Mouse (Mus musculus): ENCODE measurements around the gene Prx. TPM values are rescaled to one million over a fixed set of nuclear protein-coding genes. Genes with fewer than 3 reads are reported as not detected.

Prx gene
- polyA plus RNA-seq, 1 experiment = 2.0 TPM

DNA sequence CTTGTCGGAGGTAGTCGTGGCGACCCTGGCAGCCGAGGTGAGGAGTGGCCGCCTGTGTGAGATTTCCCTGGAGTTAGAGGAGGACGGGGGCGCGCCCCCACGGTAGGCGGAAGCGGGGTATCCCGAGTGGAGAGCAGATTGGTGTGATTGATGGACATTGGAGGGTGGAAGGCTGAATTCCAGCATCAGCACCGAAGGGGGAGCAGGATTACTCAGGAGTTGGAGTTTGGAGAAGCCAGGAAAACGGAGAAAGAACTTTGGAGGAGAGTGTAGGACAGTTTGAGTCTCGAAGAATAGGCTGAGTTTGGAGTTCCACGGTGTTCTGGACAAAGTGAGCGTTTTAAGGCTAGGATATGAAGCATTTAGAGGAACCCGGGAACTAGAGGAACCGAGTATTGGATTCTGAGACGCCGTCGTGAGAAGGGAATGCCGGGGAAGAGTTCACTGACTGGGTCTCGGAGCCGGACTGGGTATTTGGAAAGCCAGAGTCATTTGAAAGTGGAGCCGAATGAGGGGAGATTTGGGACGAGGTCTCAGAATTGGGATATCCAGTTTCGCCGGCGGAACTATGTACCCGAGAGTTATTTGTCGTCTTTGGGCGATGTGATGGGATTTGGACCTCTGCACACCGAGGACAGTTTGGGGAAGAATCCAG is 25.2 kb upstream of the Prx start:
- DNase-seq = no peak
- peaks cover 9% of the 10 kb centered on the region; the same call in 1 of the 2 replicates for H3K36me3 ChIP-seq (ENCODE audit: control insufficient read depth, insufficient read depth, low read length)
- under 1% methylated on average over 34 of the region's 34 CpGs for WGBS
- no peaks in the 10 kb centered on the region for H3K4me1 ChIP-seq (replicated peaks; ENCODE audit: control insufficient read depth, insufficient read depth, low read length)
- peak overlapping the region; percentile 57 for H3K4me3 ChIP-seq (ENCODE audit: control insufficient read depth, insufficient read depth, low read length)
- no peaks in the 10 kb centered on the region for H3K27me3 ChIP-seq (ENCODE audit: control insufficient read depth, insufficient read depth, low read length)
- TF ChIP-seq POLR2A (IDR thresholded peaks at IDR 0.05; ENCODE audit: control insufficient read depth, extremely low read depth, insufficient read depth, low read length, poor library complexity) (no peak), CTCF (IDR thresholded peaks at IDR 0.05; ENCODE audit: borderline replicate concordance, control insufficient read depth, extremely low read depth, insufficient read depth, low read length, poor library complexity) (no peak)
- H3K27ac ChIP-seq (ENCODE audit: control insufficient read depth, insufficient read depth, low read length) = peak overlapping the region; percentile 77

DNA sequence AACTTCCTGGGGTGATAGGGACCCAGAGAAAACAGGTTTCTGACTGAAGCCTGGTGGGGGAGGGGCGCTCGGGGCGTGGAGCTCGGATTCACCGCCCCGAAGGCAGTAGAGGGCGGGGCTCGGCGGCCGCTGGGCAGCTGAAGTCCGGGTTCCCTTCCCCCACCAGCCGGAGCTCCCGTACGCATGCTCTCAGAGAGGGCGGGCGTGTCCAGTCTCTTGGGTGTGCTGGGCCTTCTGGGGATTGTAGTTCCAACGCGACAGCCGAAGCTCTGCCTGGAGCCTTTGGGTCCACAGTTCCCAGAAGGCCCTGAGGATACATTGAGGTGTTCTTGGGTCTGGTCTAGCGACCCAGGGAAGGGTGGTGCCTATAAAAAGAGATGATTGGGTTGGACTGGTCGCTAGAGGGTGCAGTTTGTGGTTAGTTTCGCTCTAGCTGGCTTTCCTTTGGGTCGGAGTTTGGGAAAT is 24.6 kb upstream of the Prx start:
- Histone ChIP-seq H3K4me3 (ENCODE audit: control insufficient read depth, insufficient read depth, low read length) (peak overlapping the region; percentile 57), H3K27ac (ENCODE audit: control insufficient read depth, insufficient read depth, low read length) (peak overlapping the region; percentile 77), H3K4me1 (replicated peaks; ENCODE audit: control insufficient read depth, insufficient read depth, low read length) (no peaks in the 10 kb centered on the region), H3K36me3 (ENCODE audit: control insufficient read depth, insufficient read depth, low read length) (peaks cover 9% of the 10 kb centered on the region; the same call in 1 of the 2 replicates), H3K27me3 (ENCODE audit: control insufficient read depth, insufficient read depth, low read length) (no peaks in the 10 kb centered on the region)
- TF ChIP-seq CTCF (IDR thresholded peaks at IDR 0.05; ENCODE audit: borderline replicate concordance, control insufficient read depth, extremely low read depth, insufficient read depth, low read length, poor library complexity) (peak; percentile 42; the same call in 1 of the 2 replicates), POLR2A (IDR thresholded peaks at IDR 0.05; ENCODE audit: control insufficient read depth, extremely low read depth, insufficient read depth, low read length, poor library complexity) (no peak)
- DNase-seq = peak; percentile 93
- under 1% methylated on average over 23 of the region's 23 CpGs for WGBS

DNA sequence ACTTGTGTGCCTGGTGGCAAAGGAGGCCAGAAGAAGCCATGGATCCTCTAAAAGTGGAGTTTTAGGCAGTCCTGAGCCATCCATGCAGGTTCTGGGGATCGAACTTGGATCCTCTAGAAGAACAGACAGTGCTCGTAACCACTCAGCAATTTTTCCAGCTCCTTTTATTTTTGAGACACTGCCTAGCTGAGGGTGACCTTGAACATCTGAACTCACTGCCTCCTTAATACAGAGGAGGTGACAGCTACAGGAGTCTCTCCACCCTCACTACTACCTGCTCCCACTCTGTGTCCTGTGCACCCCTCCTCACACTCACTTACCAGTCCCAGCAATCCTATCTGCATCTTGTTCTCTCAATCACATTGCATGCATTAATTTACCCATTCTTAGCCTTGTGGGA is 23.5 kb upstream of the Prx start:
- no peak for TF ChIP-seq CTCF (IDR thresholded peaks at IDR 0.05; ENCODE audit: borderline replicate concordance, control insufficient read depth, extremely low read depth, insufficient read depth, low read length, poor library complexity)
- TF ChIP-seq POLR2A (IDR thresholded peaks at IDR 0.05; ENCODE audit: control insufficient read depth, extremely low read depth, insufficient read depth, low read length, poor library complexity) = no peak
- Histone ChIP-seq H3K36me3 (ENCODE audit: control insufficient read depth, insufficient read depth, low read length) (peaks cover 9% of the 10 kb centered on the region; the same call in 1 of the 2 replicates), H3K27ac (ENCODE audit: control insufficient read depth, insufficient read depth, low read length) (no peak overlapping the region), H3K27me3 (ENCODE audit: control insufficient read depth, insufficient read depth, low read length) (no peaks in the 10 kb centered on the region), H3K4me3 (ENCODE audit: control insufficient read depth, insufficient read depth, low read length) (no peak overlapping the region), H3K4me1 (replicated peaks; ENCODE audit: control insufficient read depth, insufficient read depth, low read length) (no peaks in the 10 kb centered on the region)
- DNase-seq = no peak
- 98% methylated on average over 2 of the region's 2 CpGs for WGBS

DNA sequence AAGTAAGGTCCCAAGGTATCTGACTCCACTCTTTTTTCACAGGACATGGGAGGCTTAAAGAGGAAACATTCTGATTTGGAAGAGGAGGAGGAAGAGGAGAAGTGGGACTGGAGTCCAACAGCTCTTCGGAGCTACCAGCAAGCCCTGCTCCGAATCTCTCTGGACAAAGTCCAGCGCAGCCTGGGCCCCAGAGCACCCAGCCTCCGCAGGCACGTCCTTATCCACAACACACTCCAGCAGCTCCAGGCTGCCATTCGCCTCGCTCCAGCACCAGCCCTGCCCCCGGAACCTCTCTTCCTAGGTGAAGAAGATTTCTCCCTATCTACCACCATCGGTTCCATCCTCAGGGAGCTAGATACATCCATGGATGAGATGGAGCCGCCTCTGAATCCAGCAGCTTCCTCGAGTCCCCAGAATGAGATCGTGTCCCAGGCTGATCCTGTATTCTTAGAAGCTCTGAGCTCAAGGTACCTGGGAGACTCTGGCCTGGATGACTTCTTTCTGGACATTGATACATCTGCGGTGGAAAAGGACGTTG is 23.0 kb upstream of the Prx start:
- WGBS = 96% methylated on average over 14 of the region's 14 CpGs
- H3K36me3 ChIP-seq (ENCODE audit: control insufficient read depth, insufficient read depth, low read length) = peaks cover 9% of the 10 kb centered on the region; the same call in 1 of the 2 replicates
- H3K27ac ChIP-seq (ENCODE audit: control insufficient read depth, insufficient read depth, low read length) = no peak overlapping the region
- H3K4me1 ChIP-seq (replicated peaks; ENCODE audit: control insufficient read depth, insufficient read depth, low read length) = no peaks in the 10 kb centered on the region
- no peak overlapping the region for H3K4me3 ChIP-seq (ENCODE audit: control insufficient read depth, insufficient read depth, low read length)
- no peaks in the 10 kb centered on the region for H3K27me3 ChIP-seq (ENCODE audit: control insufficient read depth, insufficient read depth, low read length)
- no peak for DNase-seq
- TF ChIP-seq CTCF (IDR thresholded peaks at IDR 0.05; ENCODE audit: borderline replicate concordance, control insufficient read depth, extremely low read depth, insufficient read depth, low read length, poor library complexity) (no peak), POLR2A (IDR thresholded peaks at IDR 0.05; ENCODE audit: control insufficient read depth, extremely low read depth, insufficient read depth, low read length, poor library complexity) (no peak)

DNA sequence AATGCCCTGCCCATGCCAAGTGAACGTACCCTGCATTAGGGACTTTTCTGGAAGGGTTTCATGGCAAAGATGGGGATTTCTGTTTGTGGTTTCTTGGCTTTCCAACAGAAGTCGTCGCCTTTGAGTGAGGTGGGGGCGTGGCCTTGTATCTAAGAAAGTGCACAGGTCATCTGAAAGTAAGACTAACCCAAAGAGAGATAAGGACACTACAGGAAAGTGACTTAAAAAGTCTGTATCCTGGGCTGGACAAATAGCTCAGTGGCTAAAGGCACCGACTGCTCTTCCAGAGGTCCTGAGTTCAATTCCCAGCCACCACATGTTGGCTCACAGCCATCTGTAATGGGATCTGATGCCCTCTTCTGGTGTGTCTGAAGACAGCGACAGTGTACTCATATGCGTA is 20.6 kb upstream of the Prx start:
- WGBS = 74% methylated on average over 7 of the region's 7 CpGs
- H3K4me1 ChIP-seq (replicated peaks; ENCODE audit: control insufficient read depth, insufficient read depth, low read length) = peaks cover 2% of the 10 kb centered on the region; the same call in 1 of the 2 replicates
- TF ChIP-seq POLR2A (IDR thresholded peaks at IDR 0.05; ENCODE audit: control insufficient read depth, extremely low read depth, insufficient read depth, low read length, poor library complexity) = no peak
- TF ChIP-seq CTCF (IDR thresholded peaks at IDR 0.05; ENCODE audit: borderline replicate concordance, control insufficient read depth, extremely low read depth, insufficient read depth, low read length, poor library complexity) = no peak
- DNase-seq = no peak
- no peak overlapping the region for H3K27ac ChIP-seq (ENCODE audit: control insufficient read depth, insufficient read depth, low read length)
- H3K4me3 ChIP-seq (ENCODE audit: control insufficient read depth, insufficient read depth, low read length) = no peak overlapping the region
- no peaks in the 10 kb centered on the region for H3K27me3 ChIP-seq (ENCODE audit: control insufficient read depth, insufficient read depth, low read length)
- peaks cover 9% of the 10 kb centered on the region; the same call in 1 of the 2 replicates for H3K36me3 ChIP-seq (ENCODE audit: control insufficient read depth, insufficient read depth, low read length)

DNA sequence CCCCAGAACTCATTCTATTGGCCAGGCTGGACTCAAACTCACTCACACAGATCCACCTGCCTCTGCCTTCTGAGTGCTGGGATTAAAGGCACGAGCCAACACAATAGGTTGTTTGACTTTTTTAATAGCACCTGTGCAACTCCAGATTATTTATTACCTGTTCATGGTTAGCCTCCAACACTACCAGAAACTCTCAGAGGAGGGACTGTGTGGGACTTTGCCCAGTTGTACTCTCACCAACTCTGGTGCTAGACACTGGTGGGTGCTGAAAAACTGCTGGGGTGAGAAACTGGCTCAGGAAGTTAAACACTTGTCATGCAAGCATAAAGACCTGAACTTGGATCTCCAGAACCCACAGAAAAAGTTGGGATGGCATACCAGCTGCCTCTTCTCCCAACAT is 19.4 kb upstream of the Prx start:
- WGBS = 90% methylated on average over 1 of the region's 1 CpGs
- TF ChIP-seq POLR2A (IDR thresholded peaks at IDR 0.05; ENCODE audit: control insufficient read depth, extremely low read depth, insufficient read depth, low read length, poor library complexity) = no peak
- no peak for TF ChIP-seq CTCF (IDR thresholded peaks at IDR 0.05; ENCODE audit: borderline replicate concordance, control insufficient read depth, extremely low read depth, insufficient read depth, low read length, poor library complexity)
- Histone ChIP-seq H3K4me1 (replicated peaks; ENCODE audit: control insufficient read depth, insufficient read depth, low read length) (peaks cover 2% of the 10 kb centered on the region; the same call in 1 of the 2 replicates), H3K36me3 (ENCODE audit: control insufficient read depth, insufficient read depth, low read length) (peaks cover 9% of the 10 kb centered on the region; the same call in 1 of the 2 replicates), H3K27ac (ENCODE audit: control insufficient read depth, insufficient read depth, low read length) (no peak overlapping the region), H3K27me3 (ENCODE audit: control insufficient read depth, insufficient read depth, low read length) (no peaks in the 10 kb centered on the region), H3K4me3 (ENCODE audit: control insufficient read depth, insufficient read depth, low read length) (no peak overlapping the region)
- no peak for DNase-seq

Data from thymus, adult 2 months (tissue).